ENCODE assay signal across 8 mouse cellular contexts in the genomic region with DNA sequence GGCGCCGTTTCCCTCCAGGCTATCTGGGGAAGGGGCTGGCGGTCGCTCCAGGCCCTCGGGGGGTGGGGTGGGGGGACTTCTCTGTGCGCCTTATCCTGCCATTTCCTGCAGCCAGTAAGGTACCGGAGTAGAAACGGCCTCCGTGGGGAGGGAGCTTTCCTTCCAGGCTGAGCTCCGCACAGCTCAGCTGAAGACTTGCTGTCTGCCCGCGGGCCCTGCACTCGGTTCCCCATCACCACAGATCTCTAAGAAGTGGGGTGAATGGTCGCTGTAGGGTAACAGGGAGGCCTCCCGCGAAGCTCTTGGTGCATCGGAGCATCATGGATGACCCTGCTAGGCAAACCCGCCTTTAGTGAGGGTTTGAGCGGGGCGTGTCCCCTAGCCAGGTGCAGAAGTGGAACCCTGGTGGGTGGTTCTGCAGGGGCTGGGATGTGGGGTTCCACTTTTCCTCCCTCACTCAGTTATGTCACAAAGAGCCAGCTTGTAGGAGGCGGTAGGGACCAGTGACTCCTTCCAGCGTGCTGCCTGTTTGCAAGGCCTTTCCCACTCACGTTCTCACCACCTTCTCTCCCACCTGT. TPM values are rescaled to one million over a fixed set of nuclear protein-coding genes. Genes with fewer than 3 reads are reported as not detected.
A peak's percentile ranks its signal among the peaks of the same experiment; 100 is the strongest.
DNase-seq lines count a peak whose midpoint lies in the region; ATAC-seq and TF ChIP-seq lines count a peak whose summit lies in the region.

No protein-coding gene starts in this region.

- 8% methylated on average over 23 of the region's 23 CpGs for WGBS in heart, embryonic 13.5 days
- 10% methylated on average over 23 of the region's 23 CpGs for WGBS in forebrain, embryonic 14.5 days
- WGBS in liver, embryonic 14.5 days (ENCODE audit: insufficient replicate concordance) = 10% methylated on average over 22 of the region's 23 CpGs

- H3K9ac ChIP-seq in heart, embryonic 13.5 days = peak overlapping the region; percentile 76
- peak overlapping the region; percentile 75 for H3K9ac ChIP-seq in forebrain, embryonic 14.5 days (ENCODE audit: low read length)
- H3K9ac ChIP-seq in liver, embryonic 14.5 days (replicated peaks) = no peak overlapping the region

- H3K27me3 ChIP-seq in heart, embryonic 13.5 days (replicated peaks) = peaks cover 59% of the 10 kb centered on the region
- H3K27me3 ChIP-seq in forebrain, embryonic 14.5 days (replicated peaks; ENCODE audit: control insufficient read depth, insufficient read depth, low read length) = peaks cover 18% of the 10 kb centered on the region
- peaks cover 43% of the 10 kb centered on the region for H3K27me3 ChIP-seq in liver, embryonic 14.5 days (ENCODE audit: control insufficient read depth, insufficient read depth, low read length)

- no peak overlapping the region; the same call in 1 of the 2 replicates for H3K27ac ChIP-seq in heart, embryonic 13.5 days (replicated peaks)
- peak overlapping the region; percentile 44; the same call in 1 of the 2 replicates for H3K27ac ChIP-seq in forebrain, embryonic 14.5 days (ENCODE audit: low read depth, low read length)
- no peak overlapping the region for H3K27ac ChIP-seq in liver, embryonic 14.5 days

- TF ChIP-seq CTCF in liver, embryonic 14.5 days (IDR thresholded peaks at IDR 0.05; ENCODE audit: low read depth) = no peak

- no peak for DNase-seq in heart, adult 9 months (ENCODE audit: low spot score in 2 of 2)
- DNase-seq in CD4-positive helper T cell, adult 2 months (ENCODE audit: low read depth, low spot score) = peak; percentile 46
- DNase-seq in forebrain, embryonic 14.5 days (ENCODE audit: low spot score) = no peak
- DNase-seq in liver, embryonic 14.5 days (ENCODE audit: low read depth in 3 of 3, low spot score in 3 of 3) = no peak
- peak; percentile 60 to 62 for DNase-seq in thymus, postnatal 10 days (ENCODE audit: low spot score in 2 of 2)
- no peak for DNase-seq in adrenal gland, postnatal 10 days
- DNase-seq in kidney, postnatal 4 days = no peak

- H3K4me2 ChIP-seq in heart, embryonic 13.5 days = peak overlapping the region; percentile 99
- H3K4me2 ChIP-seq in forebrain, embryonic 14.5 days (ENCODE audit: low read length) = peak overlapping the region; percentile 99
- H3K4me2 ChIP-seq in liver, embryonic 14.5 days (ENCODE audit: low read depth) = peak overlapping the region; percentile 51

- H3K9me3 ChIP-seq in heart, embryonic 13.5 days = no peaks in the 10 kb centered on the region
- H3K9me3 ChIP-seq in forebrain, embryonic 14.5 days (replicated peaks; ENCODE audit: control insufficient read depth, low read length) = no peaks in the 10 kb centered on the region
- no peaks in the 10 kb centered on the region for H3K9me3 ChIP-seq in liver, embryonic 14.5 days (ENCODE audit: control insufficient read depth, low read length)

- no peak for TF ChIP-seq EP300 in liver, embryonic 14.5 days (IDR thresholded peaks at IDR 0.05; ENCODE audit: low read depth)

- ATAC-seq in heart, embryonic 13.5 days (ENCODE audit: extremely low read depth, insufficient number of reproducible peaks, low FRiP score, low TSS enrichment) = no peak
- ATAC-seq in forebrain, embryonic 14.5 days = no peak; the same call in 1 of the 2 replicates
- no peak for ATAC-seq in liver, embryonic 14.5 days (ENCODE audit: insufficient read depth)

- peaks cover 52% of the 10 kb centered on the region for H3K4me1 ChIP-seq in heart, embryonic 13.5 days
- H3K4me1 ChIP-seq in forebrain, embryonic 14.5 days (ENCODE audit: control insufficient read depth, insufficient read depth, low read length) = peaks cover 16% of the 10 kb centered on the region
- H3K4me1 ChIP-seq in liver, embryonic 14.5 days (replicated peaks; ENCODE audit: control insufficient read depth in 2 of 2, insufficient read depth in 2 of 2, low read length in 1 of 2) = no peaks in the 10 kb centered on the region

- no peaks in the 10 kb centered on the region for H3K36me3 ChIP-seq in heart, embryonic 13.5 days
- no peaks in the 10 kb centered on the region for H3K36me3 ChIP-seq in forebrain, embryonic 14.5 days (ENCODE audit: control insufficient read depth, insufficient read depth, low read length)
- H3K36me3 ChIP-seq in liver, embryonic 14.5 days (replicated peaks; ENCODE audit: control insufficient read depth, insufficient read depth, low read depth) = no peaks in the 10 kb centered on the region

- H3K4me3 ChIP-seq in heart, embryonic 13.5 days = peak overlapping the region; percentile 68
- H3K4me3 ChIP-seq in forebrain, embryonic 14.5 days (ENCODE audit: low read depth, low read length) = peak overlapping the region; percentile 56
- no peak overlapping the region for H3K4me3 ChIP-seq in liver, embryonic 14.5 days (ENCODE audit: insufficient read depth in 1 of 2, low read depth in 2 of 2, low read length in 2 of 2)

RNA-seq across cellular contexts. Expression of a gene that starts 3.3 kb away (rescaled TPM):
- polyA plus RNA-seq in heart, embryonic 13.5 days (2015; fragmentation: Nextera tagmentation; extraction: Ambion mirVana) = 4.5 and 4.9 TPM in 2 replicates
- 12.4 and 18.4 TPM in 2 replicates for polyA plus RNA-seq in forebrain, embryonic 14.5 days (2014; fragmentation: Nextera tagmentation; extraction: Ambion mirVana)
- 0.30 and 0.31 TPM in 2 replicates for polyA plus RNA-seq in liver, embryonic 14.5 days (2012; rRNA removed)
- polyA plus RNA-seq in liver, embryonic 14.5 days (2014; fragmentation: Nextera tagmentation; extraction: Ambion mirVana) = 0.74 and 0.76 TPM in 2 replicates
- 10 to 100 TPM; 14.4 to 17.2 TPM for total RNA-seq in adrenal gland, postnatal 10 days (2021)

RNA-seq across cellular contexts. Expression of a gene that starts 43.8 kb away (rescaled TPM):
- 7.2 and 7.6 TPM in 2 replicates for polyA plus RNA-seq in heart, embryonic 13.5 days (2015; fragmentation: Nextera tagmentation; extraction: Ambion mirVana)
- 10.4 and 12.8 TPM in 2 replicates for polyA plus RNA-seq in forebrain, embryonic 14.5 days (2014; fragmentation: Nextera tagmentation; extraction: Ambion mirVana)
- 2.9 and 3.6 TPM in 2 replicates for polyA plus RNA-seq in liver, embryonic 14.5 days (2012; rRNA removed)
- polyA plus RNA-seq in liver, embryonic 14.5 days (2014; fragmentation: Nextera tagmentation; extraction: Ambion mirVana) = 4.9 and 5.9 TPM in 2 replicates
- total RNA-seq in adrenal gland, postnatal 10 days (2021) = 10 to 100 TPM; 10.7 to 12.7 TPM

RNA-seq across cellular contexts. Expression of a gene that starts 58.0 kb away (rescaled TPM):
- polyA plus RNA-seq in heart, embryonic 13.5 days (2015; fragmentation: Nextera tagmentation; extraction: Ambion mirVana) = not detected in 2 replicates
- polyA plus RNA-seq in forebrain, embryonic 14.5 days (2014; fragmentation: Nextera tagmentation; extraction: Ambion mirVana) = 4.6 and 6.4 TPM in 2 replicates
- polyA plus RNA-seq in liver, embryonic 14.5 days (2012; rRNA removed) = 0.01 and 0.05 TPM in 2 replicates
- polyA plus RNA-seq in liver, embryonic 14.5 days (2014; fragmentation: Nextera tagmentation; extraction: Ambion mirVana) = not detected in 2 replicates
- not detected for total RNA-seq in adrenal gland, postnatal 10 days (2021)

Comparison
In these comparisons a context has a peak if more than half of its experiments do, and no peak if none do; other contexts are left out.
1. H3K4me3 ChIP-seq: peak in heart, embryonic 13.5 days (single experiment) and forebrain, embryonic 14.5 days (single experiment); none in liver, embryonic 14.5 days (0 of 2).
2. DNase-seq: peak in CD4-positive helper T cell, adult 2 months (single experiment) and thymus, postnatal 10 days (2 of 2); none in heart, adult 9 months (0 of 2), forebrain, embryonic 14.5 days (single experiment), liver, embryonic 14.5 days (0 of 3), adrenal gland, postnatal 10 days (single experiment) and kidney, postnatal 4 days (0 of 2).
3. Peak in every context shown above with its lines, with median percentiles within 50 percentile points of each other: H3K4me2 ChIP-seq.